ENCODE assay signal across 10 mouse cellular contexts in genomic region chr11:74989047-74989446, GRCm38 (mm10).
DNase-seq lines count a peak whose midpoint lies in the region; ATAC-seq and TF ChIP-seq lines count a peak whose summit lies in the region.
"Had no signal": no experiment of that assay in that cellular context is flagged by ENCODE, and none has a peak within 500 bp of the region (broad histone marks: within the 10 kb centered on the region; RNA-seq: fewer than 3 reads in every experiment).

No protein-coding gene starts in this region.

- no peak for ATAC-seq in embryonic facial prominence, embryonic 15.5 days (ENCODE audit: insufficient number of reproducible peaks, low FRiP score, low TSS enrichment, low read depth)
- ATAC-seq in heart, embryonic 16.5 days (replicated peaks; ENCODE audit: extremely low read depth, insufficient read depth, low FRiP score), result no peak; the same call in 1 of the 2 replicates
- ATAC-seq in forebrain, postnatal 0 days, result no peak
- ATAC-seq in hindbrain, embryonic 13.5 days (ENCODE audit: low FRiP score), result no peak

- peaks cover 7% of the 10 kb centered on the region for H3K36me3 ChIP-seq in embryonic facial prominence, embryonic 15.5 days
- H3K36me3 ChIP-seq in heart, embryonic 16.5 days (ENCODE audit: control insufficient read depth, insufficient read depth), result no peaks in the 10 kb centered on the region
- H3K36me3 ChIP-seq in forebrain, postnatal 0 days (ENCODE audit: insufficient read depth), result peaks cover 27% of the 10 kb centered on the region
- peaks cover 26% of the 10 kb centered on the region for H3K36me3 ChIP-seq in hindbrain, embryonic 13.5 days

- no peak for TF ChIP-seq CTCF in lung, adult 2 months (IDR thresholded peaks at IDR 0.05; ENCODE audit: insufficient read depth, low read length)
- TF ChIP-seq CTCF in forebrain, postnatal 0 days (IDR thresholded peaks at IDR 0.05; ENCODE audit: low read depth), result no peak

- 56% methylated on average over 2 of the region's 2 CpGs for WGBS in embryonic facial prominence, embryonic 15.5 days
- 56% methylated on average over 2 of the region's 2 CpGs for WGBS in heart, embryonic 16.5 days
- 36% methylated on average over 2 of the region's 2 CpGs for WGBS in lung, adult 2 months
- 80% methylated on average over 2 of the region's 2 CpGs for WGBS in forebrain, postnatal 0 days
- 67% methylated on average over 2 of the region's 2 CpGs for WGBS in hindbrain, embryonic 13.5 days

- peaks cover 37% of the 10 kb centered on the region for H3K4me1 ChIP-seq in embryonic facial prominence, embryonic 15.5 days
- H3K4me1 ChIP-seq in heart, embryonic 16.5 days (ENCODE audit: control insufficient read depth, insufficient read depth, low read length), result peaks cover 21% of the 10 kb centered on the region
- H3K4me1 ChIP-seq in lung, adult 2 months (ENCODE audit: control insufficient read depth, insufficient read depth, low read length), result peaks cover 21% of the 10 kb centered on the region
- H3K4me1 ChIP-seq in forebrain, postnatal 0 days (ENCODE audit: insufficient read depth), result 0 out of 2 replicates have a peak, but pooled peaks cover 3% of the 10 kb centered on the region
- peaks cover 7% of the 10 kb centered on the region; the same call in 1 of the 2 replicates for H3K4me1 ChIP-seq in hindbrain, embryonic 13.5 days (replicated peaks)
- H3K4me1 ChIP-seq: forebrain, embryonic 12.5 days had no signal

- no peak overlapping the region for H3K4me2 ChIP-seq in embryonic facial prominence, embryonic 15.5 days (replicated peaks)
- no peak overlapping the region for H3K4me2 ChIP-seq in heart, embryonic 16.5 days (ENCODE audit: low read depth, low read length)
- H3K4me2 ChIP-seq in forebrain, postnatal 0 days (ENCODE audit: low read depth), result no peak overlapping the region
- H3K4me2 ChIP-seq in hindbrain, embryonic 13.5 days, result no peak overlapping the region
- H3K4me2 ChIP-seq: forebrain, embryonic 12.5 days had no signal

- DNase-seq in Muller cell, postnatal 12 days (ENCODE audit: inconsistent ontology term), result peak; percentile 71
- DNase-seq in lung, adult 2 months, result peak; percentile 26
- no peak for DNase-seq in forebrain, postnatal 0 days
- DNase-seq in urinary bladder, postnatal 25 days (ENCODE audit: low spot score), result no peak
- no peak for DNase-seq in testis, postnatal 14 days (ENCODE audit: low spot score)

- H3K27ac ChIP-seq in embryonic facial prominence, embryonic 15.5 days (replicated peaks), result peak overlapping the region; percentile 74
- peak overlapping the region; percentile 57 for H3K27ac ChIP-seq in heart, embryonic 16.5 days (ENCODE audit: low read length)
- H3K27ac ChIP-seq in forebrain, postnatal 0 days (ENCODE audit: low read depth, low read length), result no peak overlapping the region
- H3K27ac ChIP-seq in hindbrain, embryonic 13.5 days, result no peak overlapping the region
- H3K27ac ChIP-seq: forebrain, embryonic 12.5 days had no signal

- no peaks in the 10 kb centered on the region for H3K27me3 ChIP-seq in embryonic facial prominence, embryonic 15.5 days
- no peaks in the 10 kb centered on the region for H3K27me3 ChIP-seq in heart, embryonic 16.5 days (ENCODE audit: control insufficient read depth, insufficient read depth, low read length)
- H3K27me3 ChIP-seq in forebrain, postnatal 0 days (ENCODE audit: insufficient read depth, low read length), result no peaks in the 10 kb centered on the region
- H3K27me3 ChIP-seq in hindbrain, embryonic 13.5 days, result no peaks in the 10 kb centered on the region
- H3K27me3 ChIP-seq: forebrain, embryonic 12.5 days; megakaryocyte, embryonic 14.5 days had no signal

- H3K4me3 ChIP-seq in embryonic facial prominence, embryonic 15.5 days (replicated peaks), result no peak overlapping the region
- no peak overlapping the region for H3K4me3 ChIP-seq in heart, embryonic 16.5 days (ENCODE audit: low read length)
- H3K4me3 ChIP-seq in lung, adult 2 months (replicated peaks; ENCODE audit: extremely low read depth, low read depth, low read length), result no peak overlapping the region
- no peak overlapping the region for H3K4me3 ChIP-seq in forebrain, postnatal 0 days (ENCODE audit: low read depth, low read length)
- H3K4me3 ChIP-seq in hindbrain, embryonic 13.5 days, result no peak overlapping the region
- H3K4me3 ChIP-seq: forebrain, embryonic 12.5 days; megakaryocyte, embryonic 14.5 days had no signal

- no peak for TF ChIP-seq POLR2A in lung, adult 2 months (IDR thresholded peaks at IDR 0.05; ENCODE audit: borderline replicate concordance, extremely low read depth, low read depth, low read length)

- H3K9me3 ChIP-seq in embryonic facial prominence, embryonic 15.5 days (replicated peaks), result no peaks in the 10 kb centered on the region
- no peaks in the 10 kb centered on the region for H3K9me3 ChIP-seq in heart, embryonic 16.5 days (replicated peaks; ENCODE audit: control insufficient read depth, low read length)
- H3K9me3 ChIP-seq in forebrain, postnatal 0 days (ENCODE audit: low read length), result no peaks in the 10 kb centered on the region
- no peaks in the 10 kb centered on the region for H3K9me3 ChIP-seq in hindbrain, embryonic 13.5 days
- H3K9me3 ChIP-seq: forebrain, embryonic 12.5 days; megakaryocyte, embryonic 14.5 days had no signal

- H3K9ac ChIP-seq in embryonic facial prominence, embryonic 15.5 days, result no peak overlapping the region
- no peak overlapping the region for H3K9ac ChIP-seq in heart, embryonic 16.5 days (ENCODE audit: low read length)
- no peak overlapping the region for H3K9ac ChIP-seq in forebrain, postnatal 0 days
- H3K9ac ChIP-seq in hindbrain, embryonic 13.5 days, result no peak overlapping the region
- H3K9ac ChIP-seq: forebrain, embryonic 12.5 days had no signal

Comparison
In these comparisons a context has a peak if more than half of its experiments do, and no peak if none do; other contexts are left out.
1. DNase-seq: peak in Muller cell, postnatal 12 days (single experiment) and lung, adult 2 months (single experiment); none in forebrain, postnatal 0 days (single experiment), urinary bladder, postnatal 25 days (single experiment) and testis, postnatal 14 days (single experiment).
2. H3K27ac ChIP-seq: peak in embryonic facial prominence, embryonic 15.5 days (single experiment) and heart, embryonic 16.5 days (single experiment); none in forebrain, postnatal 0 days (single experiment) and hindbrain, embryonic 13.5 days (single experiment).